Mouse (Mus musculus): ENCODE results near the gene Sh2d4b. TPM values are rescaled to one million over a fixed set of nuclear protein-coding genes. Genes with fewer than 3 reads are reported as not detected.

Gene Sh2d4b
- total RNA-seq, 1 experiment from 2014 or later: 0.46 TPM

GRCm38 (mm10) chr14:40911529-40911928 is 18.5 kb upstream of the Sh2d4b start:
- no peak for ATAC-seq (replicated peaks; ENCODE audit: low read depth, poor library complexity, severe bottlenecking)

- no peak for ATAC-seq (replicated peaks; ENCODE audit: low read depth, poor library complexity, severe bottlenecking)
Observed at GRCm38 (mm10) chr14:40908763-40909162, 15.7 kb upstream of the Sh2d4b start.

DNA sequence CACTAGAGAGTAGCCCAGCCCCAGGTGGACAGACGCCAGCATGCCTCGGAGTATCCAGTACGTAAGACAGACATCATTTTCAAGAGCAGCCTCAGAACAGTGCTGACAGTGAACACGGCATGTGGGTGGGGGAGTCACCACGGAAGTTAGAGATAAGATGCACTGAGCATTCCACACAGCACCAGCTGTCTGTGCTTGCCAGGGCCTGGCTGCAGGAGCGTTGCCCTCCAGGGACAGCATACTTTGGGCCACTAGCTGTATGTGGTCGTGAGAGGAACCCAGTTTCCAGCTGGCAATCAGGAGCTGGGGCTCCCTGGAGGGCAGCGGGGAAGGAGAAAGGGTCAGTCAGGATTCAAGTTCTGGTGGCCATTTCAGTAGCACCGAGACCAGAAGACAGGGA is 13.7 kb upstream of the Sh2d4b start:
- peak; percentile 45 for ATAC-seq (replicated peaks; ENCODE audit: low read depth, poor library complexity, severe bottlenecking)

DNA sequence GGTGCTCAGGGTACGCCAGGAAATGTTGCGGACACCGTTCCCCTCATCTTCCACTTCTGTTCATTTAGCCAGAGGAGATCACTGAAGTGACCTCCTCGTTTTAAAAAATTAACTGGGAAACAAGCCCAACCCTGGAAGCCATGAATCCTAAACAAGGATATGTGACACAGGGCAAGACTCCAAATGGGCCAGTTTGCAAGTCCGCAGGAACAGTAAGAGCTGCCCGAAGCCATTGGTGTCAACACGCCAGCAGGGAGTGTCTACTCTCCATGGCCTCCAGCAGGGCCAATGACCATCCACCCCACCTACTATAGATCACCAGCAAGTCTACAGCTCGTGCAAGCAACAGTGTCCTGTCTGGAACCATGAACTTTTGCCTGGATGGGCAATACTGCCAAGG is 12.7 kb upstream of the Sh2d4b start:
- ATAC-seq (replicated peaks; ENCODE audit: low read depth, poor library complexity, severe bottlenecking): no peak

GRCm38 (mm10) chr14:40902307-40903055 is 9.4 kb upstream of the Sh2d4b start:
- ATAC-seq (replicated peaks; ENCODE audit: low read depth, poor library complexity, severe bottlenecking): 0 out of 2 replicates have a peak, but pooled peaks have one; percentile 39

DNA sequence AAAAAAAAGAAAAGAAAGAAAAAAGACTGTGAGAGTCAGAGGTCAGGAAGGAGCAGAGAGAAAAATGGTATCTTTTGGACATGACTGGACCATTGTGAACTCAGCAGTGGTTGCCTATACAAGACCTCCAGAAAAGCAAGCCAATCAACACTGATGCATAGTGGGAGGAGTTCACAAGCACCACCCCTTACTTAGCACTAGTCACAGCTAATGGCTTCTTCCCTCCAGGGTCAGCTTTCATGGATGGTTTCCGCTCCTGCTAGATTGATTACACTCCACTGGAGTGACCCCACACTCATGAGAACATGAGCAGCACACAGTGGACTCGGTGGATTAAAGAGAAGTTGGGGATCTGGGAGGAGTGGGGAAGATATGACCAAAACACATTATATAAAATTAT is 7.2 kb upstream of the Sh2d4b start:
- no peak for ATAC-seq (replicated peaks; ENCODE audit: low read depth, poor library complexity, severe bottlenecking)

DNA sequence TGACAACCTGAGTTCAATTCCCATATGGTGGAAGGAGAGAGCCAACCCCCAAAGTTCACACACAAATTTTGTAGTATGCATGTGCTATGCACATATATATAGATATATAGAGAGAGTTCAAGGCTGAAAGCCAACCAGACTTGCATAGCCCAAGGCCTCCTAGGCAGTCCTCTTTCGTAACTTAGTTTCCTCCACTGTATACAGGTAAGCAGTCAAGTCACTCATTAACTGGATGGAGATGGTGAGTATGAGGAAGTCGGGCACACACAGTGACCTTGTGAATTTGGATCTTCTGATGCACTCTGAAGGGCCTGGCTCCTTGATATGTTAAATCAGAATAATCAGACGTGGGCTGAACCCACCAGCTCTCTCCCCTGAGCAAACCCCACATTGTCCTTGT is 4.8 kb upstream of the Sh2d4b start:
- no peak for ATAC-seq (replicated peaks; ENCODE audit: low read depth, poor library complexity, severe bottlenecking)

DNA sequence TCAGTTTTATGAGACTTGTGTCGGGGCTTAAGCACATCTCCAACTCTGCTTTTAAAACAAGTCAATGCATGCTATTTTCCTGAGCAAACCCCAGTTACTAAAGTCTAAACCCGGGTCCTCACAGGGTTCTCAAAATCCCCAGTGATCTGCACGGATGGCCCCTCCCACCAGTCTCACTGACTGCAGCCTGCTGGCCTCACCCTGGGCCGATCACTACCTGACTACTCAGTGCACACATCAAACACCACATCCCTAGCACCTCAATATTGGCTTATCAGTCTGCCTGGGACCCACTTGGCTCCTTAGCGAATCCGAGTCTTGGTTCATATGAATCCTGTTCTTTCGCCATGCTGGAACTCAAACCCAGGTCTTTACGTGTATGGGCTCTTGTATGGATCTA is 2.6 kb upstream of the Sh2d4b start:
- ATAC-seq (replicated peaks; ENCODE audit: low read depth, poor library complexity, severe bottlenecking): no peak

DNA sequence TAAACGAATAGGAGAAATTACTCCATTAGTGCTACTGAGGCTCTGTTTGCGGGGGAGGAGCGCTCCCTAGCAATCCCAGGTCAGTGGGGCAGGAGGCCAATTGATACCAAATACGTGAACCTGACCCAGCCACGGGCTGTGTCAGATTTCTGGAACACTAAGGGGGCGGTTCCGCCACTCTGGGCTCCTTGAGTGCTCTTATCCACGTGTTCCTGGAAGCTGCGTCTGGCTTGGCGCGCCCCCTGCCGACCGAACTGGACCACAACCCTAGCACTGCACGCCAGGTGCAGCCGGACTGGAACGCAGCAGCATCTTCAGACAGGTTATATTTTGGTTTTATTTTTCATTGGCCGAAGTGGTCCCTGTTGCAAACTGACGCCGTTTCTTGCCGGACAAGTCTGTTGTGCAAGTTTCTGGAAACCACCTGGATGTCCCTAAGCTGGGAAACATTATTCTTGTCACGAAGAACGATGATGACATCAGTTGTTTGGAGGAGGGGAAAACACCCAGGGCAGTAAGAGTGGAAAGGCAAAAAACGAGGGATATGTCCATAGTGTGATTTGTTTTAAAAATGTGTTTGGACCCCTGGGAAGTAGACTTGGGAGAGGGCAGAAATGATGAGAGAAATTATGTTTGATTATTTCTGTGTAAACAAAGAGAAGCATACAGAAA is 1.6 kb upstream of the Sh2d4b start:
- ATAC-seq (replicated peaks; ENCODE audit: low read depth, poor library complexity, severe bottlenecking): peak; percentile 92

- no peak for ATAC-seq (replicated peaks; ENCODE audit: low read depth, poor library complexity, severe bottlenecking)
Observed at GRCm38 (mm10) chr14:40893884-40894283, 818 bp upstream of the Sh2d4b start.

- ATAC-seq (replicated peaks; ENCODE audit: low read depth, poor library complexity, severe bottlenecking): no peak
Observed at GRCm38 (mm10) chr14:40892326-40892825, 690 bp downstream of the Sh2d4b start.

GRCm38 (mm10) chr14:40891506-40891905 is 1.6 kb downstream of the Sh2d4b start:
- ATAC-seq (replicated peaks; ENCODE audit: low read depth, poor library complexity, severe bottlenecking): no peak

DNA sequence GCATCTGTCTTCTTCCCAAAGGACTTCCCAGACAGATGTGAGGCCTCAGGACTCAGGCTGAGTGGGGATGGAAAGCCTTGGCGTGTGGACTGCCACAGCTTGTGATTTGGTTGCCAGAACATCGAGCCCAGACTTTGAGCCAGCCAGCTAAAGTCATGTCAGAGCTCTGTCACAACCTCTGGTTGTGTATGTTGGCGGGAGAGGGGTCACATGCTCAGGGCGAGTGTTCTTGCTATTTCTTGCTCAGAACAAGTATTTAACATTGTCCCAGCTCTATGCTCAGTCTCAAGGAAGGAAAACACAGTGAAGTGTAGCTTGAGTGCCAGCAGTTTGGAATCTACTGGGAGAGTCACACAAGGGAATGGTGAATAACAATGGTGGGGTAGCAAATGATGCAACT is 3.4 kb downstream of the Sh2d4b start:
- no peak for ATAC-seq (replicated peaks; ENCODE audit: low read depth, poor library complexity, severe bottlenecking)

- no peak for ATAC-seq (replicated peaks; ENCODE audit: low read depth, poor library complexity, severe bottlenecking)
Observed at GRCm38 (mm10) chr14:40889181-40889580, 3.9 kb downstream of the Sh2d4b start.

- peak; percentile 60; the same call in 1 of the 2 replicates for ATAC-seq (replicated peaks; ENCODE audit: low read depth, poor library complexity, severe bottlenecking)
Observed at GRCm38 (mm10) chr14:40886428-40887202, 6.5 kb downstream of the Sh2d4b start.

DNA sequence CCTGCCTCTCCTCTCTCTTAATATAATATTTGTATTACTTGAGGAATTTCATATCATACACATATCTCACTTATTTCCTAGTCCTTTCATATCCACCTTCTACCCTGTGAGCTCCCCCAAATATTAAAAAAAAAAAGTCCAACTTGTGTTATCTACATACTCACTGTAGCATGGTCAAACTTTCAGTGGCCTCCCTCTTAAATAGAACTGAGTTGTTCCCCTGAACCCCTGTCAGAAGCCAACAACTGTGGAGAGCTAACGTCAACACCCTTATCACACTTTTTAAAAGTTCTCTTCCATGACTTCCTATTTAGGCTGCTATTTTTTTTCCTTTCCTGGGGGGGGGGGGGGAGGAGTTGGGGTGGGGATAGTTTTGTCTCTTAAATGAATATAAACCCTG is 7.3 kb downstream of the Sh2d4b start:
- ATAC-seq (replicated peaks; ENCODE audit: low read depth, poor library complexity, severe bottlenecking): no peak

- ATAC-seq (replicated peaks; ENCODE audit: low read depth, poor library complexity, severe bottlenecking): no peak
Observed at GRCm38 (mm10) chr14:40885225-40885624, 7.8 kb downstream of the Sh2d4b start.

GRCm38 (mm10) chr14:40874565-40874964 is 18.5 kb downstream of the Sh2d4b start:
- no peak for ATAC-seq (replicated peaks; ENCODE audit: low read depth, poor library complexity, severe bottlenecking)

- ATAC-seq (replicated peaks; ENCODE audit: low read depth, poor library complexity, severe bottlenecking): no peak
Observed at GRCm38 (mm10) chr14:40873961-40874360, 19.1 kb downstream of the Sh2d4b start.

DNA sequence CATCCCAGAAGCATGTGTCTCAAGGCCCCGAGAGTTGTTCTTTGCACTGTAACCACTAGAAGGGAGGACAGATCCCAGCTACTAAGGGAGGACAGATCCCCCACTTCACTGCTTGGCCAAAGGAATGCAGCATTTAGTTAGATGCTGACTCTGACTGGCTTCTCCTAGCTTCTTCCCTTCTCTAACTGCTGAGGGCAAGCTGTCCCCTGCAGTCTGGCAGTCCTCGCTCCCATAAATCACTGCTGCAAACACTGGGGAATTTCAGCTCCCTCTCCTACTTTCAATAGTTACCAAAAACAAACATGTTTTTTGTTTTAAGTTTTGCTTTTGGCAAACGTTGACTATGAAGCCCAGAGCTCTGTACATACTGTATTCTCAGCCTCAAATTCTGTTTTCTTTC is 22.5 kb downstream of the Sh2d4b start:
- no peak for ATAC-seq (replicated peaks; ENCODE audit: low read depth, poor library complexity, severe bottlenecking)

Data from common myeloid progenitor, adult 5-6 weeks (primary cell).